Mouse (Mus musculus) MEL (cell line): ENCODE data around the gene CN725425.

Experiments used
- CHD1 ChIP-seq: IDR thresholded peaks from 2 replicates; pipeline ENCODE4 v1.6.1; 2012; ENCODE audit warnings: low read depth, mild to moderate bottlenecking, inconsistent platforms, low read length, improper control_type of control experiment
- CTCF ChIP-seq, 3 experiments: IDR thresholded peaks in 2 of 3; conservative IDR thresholded peaks in 1 of 3; 2 replicates each; pipeline ENCODE4 v1.5.1; 2011 to 2012; ENCODE audit warnings: low read length in 3 of 3, low read depth in 2 of 3, mild to moderate bottlenecking in 2 of 3, improper control_type of control experiment in 1 of 3, inconsistent platforms in 1 of 3, mixed read lengths in 1 of 3, moderate library complexity in 1 of 3; ENCODE audit not compliant: control insufficient read depth in 1 of 3, insufficient read depth in 1 of 3, poor library complexity in 1 of 3, severe bottlenecking in 1 of 3
- GATA1 ChIP-seq: IDR thresholded peaks from 2 replicates; pipeline ENCODE4 v1.6.1; 2011; ENCODE audit warnings: low read depth, low read length, improper control_type of control experiment
- MAX ChIP-seq: IDR thresholded peaks from 2 replicates; pipeline ENCODE4 v1.6.1; 2011; ENCODE audit warnings: low read length, improper control_type of control experiment
- MXI1 ChIP-seq: IDR thresholded peaks from 2 replicates; pipeline ENCODE4 v1.6.1; 2011; ENCODE audit warnings: mild to moderate bottlenecking, low read depth, low read length, improper control_type of control experiment
- NRF1 ChIP-seq: IDR thresholded peaks from 2 replicates; pipeline ENCODE4 v1.6.1; 2014; ENCODE audit warnings: low read depth, mild to moderate bottlenecking, inconsistent platforms, low read length, improper control_type of control experiment, moderate library complexity; ENCODE audit not compliant: poor library complexity, insufficient read depth, severe bottlenecking
- POLR2A ChIP-seq, 2 experiments: IDR thresholded peaks; 2 replicates each; pipeline ENCODE4 v1.6.1; 2011 to 2012; ENCODE audit warnings: low read length in 2 of 2, mild to moderate bottlenecking in 2 of 2, control low read depth in 1 of 2, improper control_type of control experiment in 1 of 2, low read depth in 1 of 2, moderate library complexity in 1 of 2; ENCODE audit not compliant: control insufficient read depth in 1 of 2, insufficient read depth in 1 of 2, poor library complexity in 1 of 2
- POLR2AphosphoS2 ChIP-seq: IDR thresholded peaks from 2 replicates; pipeline ENCODE4 v1.6.1; 2011; ENCODE audit warnings: low read length, improper control_type of control experiment
- UBTF ChIP-seq: IDR thresholded peaks from 2 replicates; pipeline ENCODE4 v1.6.1; 2012; ENCODE audit warnings: low read depth, mild to moderate bottlenecking, inconsistent platforms, low read length, improper control_type of control experiment, moderate library complexity, borderline replicate concordance; ENCODE audit not compliant: insufficient read depth
- ZC3H11A ChIP-seq: IDR thresholded peaks from 2 replicates; pipeline ENCODE4 v1.6.1; 2012; ENCODE audit warnings: low read depth, mild to moderate bottlenecking, inconsistent platforms, low read length, improper control_type of control experiment
- ZMIZ1 ChIP-seq: IDR thresholded peaks from 2 replicates; pipeline ENCODE4 v1.6.1; 2012; ENCODE audit warnings: low read depth, mild to moderate bottlenecking, inconsistent platforms, low read length, improper control_type of control experiment, moderate library complexity

DNA sequence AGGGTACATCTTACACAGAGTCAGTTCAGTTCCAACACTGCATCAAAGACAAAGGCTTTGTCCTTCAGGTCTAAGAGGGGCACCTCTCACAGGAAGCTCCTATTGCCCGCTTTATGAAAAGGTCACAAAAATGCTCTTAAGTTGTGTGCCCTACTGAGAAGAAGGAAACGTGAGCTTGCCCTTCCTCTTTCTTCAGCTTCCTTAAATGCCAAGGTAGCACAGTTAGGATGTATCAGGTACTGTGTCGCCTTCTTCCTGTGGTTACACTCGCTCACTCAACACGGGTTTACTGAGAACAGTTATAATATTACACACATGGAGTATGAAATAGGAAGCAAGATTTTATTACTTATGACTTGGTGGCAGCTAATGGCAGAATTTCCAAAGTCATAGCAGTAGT lies 38.0 kb downstream of the CN725425 start:
- TF ChIP-seq POLR2A (IDR thresholded peaks at IDR 0.05; ENCODE audit: control insufficient read depth in 1 of 2, insufficient read depth in 1 of 2, low read depth in 1 of 2, low read length in 2 of 2, poor library complexity in 1 of 2) (no peak), CTCF (IDR thresholded peaks at IDR 0.05 in 2 of 3, conservative IDR thresholded peaks at IDR 0.05 in 1 of 3; ENCODE audit: control insufficient read depth in 1 of 3, insufficient read depth in 1 of 3, low read depth in 2 of 3, low read length in 3 of 3, poor library complexity in 1 of 3, severe bottlenecking in 1 of 3) (no peak), ZC3H11A (no peak), NRF1 (no peak), ZMIZ1 (no peak), MAX (no peak), CHD1 (no peak), MXI1 (no peak), GATA1 (no peak), POLR2AphosphoS2 (no peak), UBTF (no peak)
